Mouse (Mus musculus): ENCODE results near the gene Trim30d.
"Not testable (repeated sequence)": the region's sequence is repeated elsewhere in the genome, so short reads cannot be mapped to it uniquely, and the experiment has no call there.

The Trim30d gene

DNA sequence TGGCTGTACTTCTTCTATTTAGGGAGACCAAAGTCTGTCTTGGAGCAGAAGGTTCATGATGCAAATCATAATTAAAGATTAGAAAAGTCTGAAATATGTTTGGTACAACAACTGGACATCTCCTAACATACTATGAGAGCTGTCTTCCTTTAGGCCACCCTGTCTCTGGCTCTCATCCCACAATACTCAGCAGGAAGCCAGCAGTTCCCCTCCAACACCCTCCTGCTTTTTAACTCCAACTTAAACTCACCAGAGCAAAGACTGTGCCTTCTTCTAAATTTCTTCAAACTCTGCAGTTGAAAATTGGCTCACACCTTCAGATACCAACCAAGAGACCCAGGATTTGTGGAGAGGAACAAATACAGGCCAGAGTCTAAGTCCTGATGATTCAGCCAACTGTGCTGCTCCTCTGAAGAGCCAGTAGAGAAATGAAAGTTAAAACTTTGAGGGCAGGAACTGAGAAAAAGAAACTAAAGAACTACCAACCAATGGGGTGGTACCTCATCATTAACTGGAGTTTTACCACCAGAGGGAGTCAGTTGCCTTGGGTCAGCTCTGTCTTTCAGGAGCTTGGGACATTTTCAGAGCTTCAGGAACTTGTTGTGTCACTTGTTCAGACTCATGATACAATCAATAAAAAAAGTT, at the start of gene Trim30d:
Trim30d (minus strand) TSS at position 429 of the 645 bp plus-strand sequence.
- in situ Hi-C loops (cut with MboI), result not testable (repeated sequence)

DNA sequence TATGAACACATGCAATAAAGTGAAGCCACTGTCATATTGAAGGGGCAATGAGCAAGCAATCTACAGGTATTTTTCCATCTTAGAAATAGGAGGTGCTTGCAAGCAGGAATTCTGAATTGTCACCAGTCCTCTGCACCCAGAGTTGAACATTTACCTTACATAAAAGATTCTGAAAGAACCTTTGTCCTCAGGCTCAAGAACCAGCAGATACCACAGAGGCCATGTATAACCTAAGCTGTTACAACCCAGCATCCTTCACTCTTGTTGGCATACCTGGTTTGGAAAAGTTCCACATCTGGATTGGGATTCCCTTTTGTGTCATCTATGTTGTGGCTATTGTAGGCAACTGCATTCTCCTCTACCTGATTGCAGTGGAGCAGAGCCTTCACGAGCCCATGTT, 45.1 kb upstream of the Trim30d start:
- in situ Hi-C loops (cut with MboI), result no loop called here

DNA sequence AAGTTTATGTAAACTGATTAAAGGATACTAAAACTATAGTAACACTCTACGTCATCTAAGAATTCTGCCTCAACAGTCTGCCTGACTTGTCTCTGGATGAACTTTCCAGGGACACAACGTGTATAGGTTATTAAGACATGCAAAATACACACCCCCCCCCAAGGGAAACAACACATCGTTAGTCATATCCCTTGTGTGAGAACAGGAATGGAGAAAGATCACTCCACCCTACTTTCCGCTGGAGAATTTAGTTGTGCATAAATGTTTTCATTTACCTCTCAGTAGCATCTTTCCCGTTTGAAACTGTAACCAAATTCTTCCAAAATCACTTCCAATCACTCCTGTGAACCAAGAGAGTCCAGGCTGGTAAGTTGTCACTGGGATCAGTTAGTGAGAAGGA, 42.2 kb upstream of the Trim30d start, which contains the start of gene Olfr651:
Olfr651 (plus strand) TSS at position 301 of the 400 bp plus-strand sequence.
- in situ Hi-C loops (cut with MboI), result no loop called here

DNA sequence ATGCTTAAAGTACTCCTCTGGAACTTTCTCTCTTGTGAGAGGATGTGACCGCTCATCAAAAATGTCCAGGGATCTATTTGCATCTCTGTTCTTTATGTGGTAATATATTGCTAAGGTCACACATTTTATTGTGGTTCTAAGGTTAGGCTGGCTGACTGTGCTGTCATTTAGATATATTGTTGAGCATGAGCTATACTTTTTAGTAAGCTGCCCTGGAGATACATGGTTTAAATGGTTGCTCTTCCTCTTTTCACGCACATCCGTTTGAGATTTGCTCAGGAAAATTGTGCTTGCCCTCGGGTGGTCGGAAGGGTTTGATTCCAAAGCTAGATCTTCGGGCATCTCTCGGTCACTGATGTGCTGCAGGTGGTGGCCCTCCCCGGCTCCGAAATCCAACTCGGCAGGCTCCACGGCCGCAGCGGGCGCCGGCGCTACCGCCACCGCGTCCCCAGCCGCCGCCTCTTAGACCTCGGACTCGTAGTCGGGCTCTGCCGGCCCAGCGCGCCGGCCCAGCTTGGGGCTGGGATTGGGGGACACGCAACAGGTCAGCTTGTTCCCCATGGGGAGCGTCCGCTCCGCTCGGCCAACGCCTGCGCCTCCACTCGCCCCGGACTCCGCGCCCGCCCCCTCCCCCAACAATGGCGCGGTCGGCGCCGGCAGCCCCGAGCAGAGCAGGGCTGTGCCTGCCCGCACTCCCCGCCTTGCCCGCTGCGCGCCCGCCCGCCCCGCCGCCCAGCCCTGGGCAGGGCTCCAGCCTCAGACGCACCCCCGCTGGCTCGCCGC, 5.9 kb downstream of the Trim30d start:
- in situ Hi-C loops (cut with MboI), result no loop called here

DNA sequence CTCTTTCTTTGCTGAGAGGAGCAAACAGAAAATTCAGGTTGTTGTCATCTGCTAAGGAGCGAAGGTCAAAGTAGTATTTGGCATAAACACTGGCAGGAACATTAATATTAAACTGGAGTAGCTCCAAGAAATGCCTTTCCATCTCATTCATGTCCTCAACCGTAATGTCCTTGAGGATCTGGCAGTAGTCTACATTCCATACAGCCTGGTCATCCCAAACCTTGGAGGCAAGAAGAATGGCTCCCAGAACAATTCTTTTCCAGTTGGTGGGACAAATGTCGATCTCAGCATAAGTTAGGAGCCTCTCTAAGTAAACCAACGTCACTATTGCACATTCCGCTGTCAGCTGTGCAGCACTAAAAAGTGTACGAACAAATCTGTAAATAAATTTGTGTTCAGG, 6.5 kb downstream of the Trim30d start:
- in situ Hi-C loops (cut with MboI), result not testable (repeated sequence)

DNA sequence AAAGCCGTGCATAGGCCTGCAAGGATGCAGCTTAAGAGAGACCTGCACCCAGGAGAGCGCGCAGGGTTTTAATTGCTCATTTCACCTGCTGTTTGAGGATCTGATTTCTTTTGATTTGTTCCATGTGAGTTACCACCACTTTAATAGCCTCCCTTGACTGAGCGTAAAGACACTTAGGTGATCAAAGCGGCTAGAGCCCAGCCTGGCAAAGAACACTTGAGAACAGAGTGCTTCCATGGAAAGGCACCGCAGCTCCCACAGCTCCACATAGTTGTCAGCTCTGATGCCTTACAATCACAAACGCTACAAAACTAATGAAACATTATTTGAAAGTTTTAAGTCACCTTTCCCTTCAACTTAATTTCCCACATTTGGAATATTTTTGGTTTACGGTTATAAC, 8.2 kb downstream of the Trim30d start:
- in situ Hi-C loops (cut with MboI), result not testable (repeated sequence)

DNA sequence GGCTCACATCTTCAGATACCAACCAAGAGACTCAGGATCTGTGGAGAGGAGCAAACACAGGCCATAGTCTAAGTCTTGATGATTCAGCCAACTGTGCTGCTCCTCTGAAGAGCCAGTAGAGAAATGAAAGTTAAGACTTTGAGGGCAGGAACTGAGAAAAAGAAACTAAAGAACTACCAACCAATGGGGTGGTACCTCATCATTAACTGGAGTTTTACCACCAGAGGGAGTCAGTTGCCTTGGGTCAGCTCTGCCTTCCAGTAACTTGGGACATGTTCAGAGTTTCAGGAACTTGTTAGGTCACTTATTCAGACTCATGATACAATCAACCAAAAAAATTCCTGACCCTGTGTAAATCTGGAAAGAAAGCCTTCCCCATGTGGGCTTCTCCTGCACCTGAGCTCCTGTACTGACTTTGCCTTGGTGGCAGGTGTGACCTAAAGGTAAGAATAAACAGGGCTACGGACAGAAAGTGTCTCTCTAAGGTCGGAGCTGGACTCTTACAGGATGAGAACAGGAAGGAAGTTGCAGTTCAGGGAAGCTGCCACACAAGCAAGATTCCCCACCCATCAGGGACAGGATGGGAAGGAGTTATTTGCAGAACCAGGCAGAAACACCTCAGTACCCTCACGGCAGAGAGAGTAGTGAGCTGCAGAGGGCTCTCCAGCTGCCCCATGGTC, 42.4 kb downstream of the Trim30d start, which contains the start of gene Trim30a:
Trim30a (minus strand) TSS at position 129 of the 680 bp plus-strand sequence.
- in situ Hi-C loops (cut with MboI), result no loop called here

DNA sequence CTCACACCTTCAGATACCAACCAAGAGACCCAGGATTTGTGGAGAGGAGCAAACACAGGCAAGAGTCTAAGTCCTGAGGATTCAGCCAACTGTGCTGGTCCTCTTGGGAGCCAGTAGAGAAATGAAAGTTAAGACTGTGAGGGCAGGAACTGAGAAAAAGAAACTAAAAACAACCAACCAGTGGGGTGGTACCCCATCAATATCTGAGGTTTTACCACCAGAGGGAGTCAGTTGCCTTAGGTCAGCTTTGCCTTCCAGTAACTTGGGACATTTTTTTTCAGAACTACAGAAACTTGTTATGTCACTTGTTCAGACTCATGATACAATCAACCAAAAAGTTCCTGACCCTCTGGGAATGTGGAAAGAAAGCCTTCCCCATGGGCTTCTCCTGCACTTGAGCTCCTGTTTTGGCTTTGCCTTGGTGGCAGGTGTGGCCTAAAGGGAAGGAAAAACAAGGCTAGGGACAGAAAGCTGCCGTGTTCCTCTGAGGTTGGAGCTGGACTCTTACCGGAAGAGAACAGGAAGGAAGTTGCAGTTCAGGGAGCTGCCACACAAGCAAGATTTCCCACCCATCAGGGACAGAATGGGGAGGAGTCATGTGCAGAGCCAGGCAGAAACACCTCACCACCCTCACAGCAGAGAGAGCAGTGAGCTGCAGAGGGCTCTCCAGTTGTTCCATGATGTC, 61.5 kb downstream of the Trim30d start:
- in situ Hi-C loops (cut with MboI), result no loop called here
